Mouse (Mus musculus) forebrain, embryonic 14.5 days (tissue): ENCODE data around the gene Pak4. TPM values are rescaled to one million over a fixed set of nuclear protein-coding genes. Genes with fewer than 3 reads are reported as not detected.
"Not testable (repeated sequence)": the region's sequence is repeated elsewhere in the genome, so short reads cannot be mapped to it uniquely, and the experiment has no call there.

Experiments
- ATAC-seq: fragments of 200-750 bp; cut with Nextera tagmentation; 2 replicates; pipeline ENCODE4 v1.8.0; 2017; ENCODE audit warnings: mild to moderate bottlenecking, moderate library complexity
- DNase-seq: peaks from one replicate; pipeline ENCODE4 v3.0.0-alpha.2; 2015; ENCODE audit warnings: low spot score
- H3K27ac ChIP-seq: fragments of 300-500 bp; sonication (generic); 2 replicates; pipeline ENCODE4 v1.5.1; 2014; ENCODE audit warnings: low read depth, mild to moderate bottlenecking, control low read depth, low read length, moderate library complexity
- H3K27me3 ChIP-seq: fragments of 300-500 bp; sonication (generic); replicated peaks from 2 replicates; pipeline ENCODE4 v1.6.1; 2014; ENCODE audit warnings: low read length, control low read depth, mixed read lengths; ENCODE audit not compliant: control insufficient read depth, insufficient read depth
- H3K36me3 ChIP-seq: fragments of 300-500 bp; sonication (generic); 2 replicates; pipeline ENCODE4 v1.6.1; 2014; ENCODE audit warnings: low read length, control low read depth; ENCODE audit not compliant: control insufficient read depth, insufficient read depth
- H3K4me1 ChIP-seq: fragments of 300-500 bp; sonication (generic); 2 replicates; pipeline ENCODE4 v1.6.1; 2014; ENCODE audit warnings: antibody characterized with exemption, low read length, control low read depth; ENCODE audit not compliant: control insufficient read depth, insufficient read depth
- H3K4me2 ChIP-seq: fragments of 300-500 bp; sonication (generic); 2 replicates; pipeline ENCODE4 v1.6.1; 2014; ENCODE audit warnings: mild to moderate bottlenecking, control low read depth, low read length
- H3K4me3 ChIP-seq: fragments of 300-500 bp; sonication (generic); 2 replicates; pipeline ENCODE4 v1.5.1; 2014; ENCODE audit warnings: low read depth, low read length, control low read depth
- H3K9ac ChIP-seq: fragments of 300-500 bp; sonication (generic); 2 replicates; pipeline ENCODE4 v1.6.1; 2014; ENCODE audit warnings: mild to moderate bottlenecking, low read length, control low read depth, moderate library complexity
- H3K9me3 ChIP-seq: fragments of 300-500 bp; sonication (generic); replicated peaks from 2 replicates; pipeline ENCODE4 v1.6.1; 2016; ENCODE audit warnings: low read length, control low read depth, mixed read lengths; ENCODE audit not compliant: control insufficient read depth
- WGBS: fragments of 180-500 bp; shearing (Covaris S2); extraction: QIAGEN DNeasy Blood & Tissue Kit; methylation state at CpG from one replicate; pipeline ENCODE4 v1.1.7; 2014; 5-methylcytosine and 5-hydroxymethylcytosine counted together
- polyA plus RNA-seq: library from polyadenylated mRNA; unstranded; fragments of >200 nt; fragmentation: Nextera tagmentation; extraction: Ambion mirVana; gene quantifications from 2 replicates; pipeline ENCODE4 v1.2.1, GENCODE M21; 2014

Gene Pak4
- polyA plus RNA-seq, 1 experiment from 2014 or later: 12.6 TPM

GRCm38 (mm10) chr7:28545048-28545890 lies 52.7 kb downstream of the Pak4 start:
- no peak overlapping the region for H3K9ac ChIP-seq
- no peaks in the 10 kb centered on the region; the same call in 1 of the 2 replicates for H3K4me1 ChIP-seq
- ATAC-seq (no peak; the same call in 1 of the 2 replicates), DNase-seq (no peak)
- 24% methylated on average over 14 of the region's 14 CpGs for WGBS
- no peak overlapping the region for H3K27ac ChIP-seq
- no peaks in the 10 kb centered on the region for H3K9me3 ChIP-seq
- no peaks in the 10 kb centered on the region for H3K36me3 ChIP-seq
- H3K4me2 ChIP-seq: no peak overlapping the region
- H3K27me3 ChIP-seq: peaks cover 31% of the 10 kb centered on the region
- H3K4me3 ChIP-seq: no peak overlapping the region

GRCm38 (mm10) chr7:28544051-28544601 lies 53.9 kb downstream of the Pak4 start:
- WGBS: 5% methylated on average over 24 of the region's 27 CpGs
- no peaks in the 10 kb centered on the region for H3K9me3 ChIP-seq
- no peak overlapping the region for H3K9ac ChIP-seq
- no peak overlapping the region for H3K4me3 ChIP-seq
- DNase-seq (no peak), ATAC-seq (no peak)
- peaks cover 31% of the 10 kb centered on the region for H3K27me3 ChIP-seq
- H3K4me1 ChIP-seq: no peaks in the 10 kb centered on the region; the same call in 1 of the 2 replicates
- no peaks in the 10 kb centered on the region for H3K36me3 ChIP-seq
- H3K4me2 ChIP-seq: peak overlapping the region; percentile 28; the same call in 1 of the 2 replicates
- H3K27ac ChIP-seq: no peak overlapping the region

- no peak within 1 kb of the TSS for H3K9ac ChIP-seq
- H3K27me3 ChIP-seq: peaks cover 14% of the 10 kb centered on the region
- no peak within 1 kb of the TSS for H3K4me3 ChIP-seq
- 87% methylated on average over 4 of the region's 4 CpGs for WGBS
- no peaks in the 10 kb centered on the region for H3K4me1 ChIP-seq
- H3K9me3 ChIP-seq: no peaks in the 10 kb centered on the region
- H3K27ac ChIP-seq: no peak within 1 kb of the TSS
- no peak within 1 kb of the TSS for H3K4me2 ChIP-seq
- H3K36me3 ChIP-seq: no peaks in the 10 kb centered on the region
- ATAC-seq: no peak
- no peak for DNase-seq
These were observed 57.5 kb downstream of the Pak4 start, which contains the start of gene Sycn for GRCm38 (mm10) chr7:28540526-28540925. Sycn (plus strand) TSS chr7:28540885.

- H3K4me1 ChIP-seq, H3K4me2 ChIP-seq, H3K27ac ChIP-seq, H3K9me3 ChIP-seq, H3K36me3 ChIP-seq, H3K27me3 ChIP-seq, H3K4me3 ChIP-seq, H3K9ac ChIP-seq, DNase-seq, ATAC-seq: not testable (repeated sequence)
- WGBS: 89% methylated on average over 6 of the region's 6 CpGs
These were observed 59.1 kb downstream of the Pak4 start for GRCm38 (mm10) chr7:28538886-28539285.

- no peak overlapping the region for H3K4me2 ChIP-seq
- H3K27me3 ChIP-seq: 0 out of 2 replicates have a peak, but pooled peaks cover 4% of the 10 kb centered on the region
- WGBS: 83% methylated on average over 8 of the region's 8 CpGs
- no peak for DNase-seq
- no peaks in the 10 kb centered on the region for H3K4me1 ChIP-seq
- H3K27ac ChIP-seq: no peak overlapping the region
- H3K9me3 ChIP-seq: no peaks in the 10 kb centered on the region
- no peak overlapping the region for H3K9ac ChIP-seq
- no peak overlapping the region for H3K4me3 ChIP-seq
- no peaks in the 10 kb centered on the region for H3K36me3 ChIP-seq
- ATAC-seq: no peak
These were observed 66.0 kb downstream of the Pak4 start for GRCm38 (mm10) chr7:28532005-28532404.

GRCm38 (mm10) chr7:28527922-28528719 lies 69.9 kb downstream of the Pak4 start:
- ATAC-seq (peak; percentile 37; the same call in 1 of the 2 replicates), DNase-seq (peak; percentile 68)
- Histone ChIP-seq H3K4me3 (no peak overlapping the region), H3K4me1 (no peaks in the 10 kb centered on the region), H3K4me2 (no peak overlapping the region), H3K9me3 (no peaks in the 10 kb centered on the region), H3K36me3 (no peaks in the 10 kb centered on the region), H3K27ac (no peak overlapping the region), H3K27me3 (0 out of 2 replicates have a peak, but pooled peaks cover 4% of the 10 kb centered on the region), H3K9ac (no peak overlapping the region)
- 9% methylated on average over 19 of the region's 19 CpGs for WGBS

GRCm38 (mm10) chr7:28522536-28522935 lies 75.4 kb downstream of the Pak4 start, which contains the start of gene Ifnl3:
Ifnl3 (plus strand) TSS chr7:28522836.
- not testable (repeated sequence) for ATAC-seq, DNase-seq, H3K36me3 ChIP-seq, H3K4me1 ChIP-seq, H3K9ac ChIP-seq, H3K9me3 ChIP-seq, H3K27me3 ChIP-seq, H3K4me3 ChIP-seq, H3K4me2 ChIP-seq, H3K27ac ChIP-seq
- WGBS: 73% methylated on average over 5 of the region's 6 CpGs

DNA sequence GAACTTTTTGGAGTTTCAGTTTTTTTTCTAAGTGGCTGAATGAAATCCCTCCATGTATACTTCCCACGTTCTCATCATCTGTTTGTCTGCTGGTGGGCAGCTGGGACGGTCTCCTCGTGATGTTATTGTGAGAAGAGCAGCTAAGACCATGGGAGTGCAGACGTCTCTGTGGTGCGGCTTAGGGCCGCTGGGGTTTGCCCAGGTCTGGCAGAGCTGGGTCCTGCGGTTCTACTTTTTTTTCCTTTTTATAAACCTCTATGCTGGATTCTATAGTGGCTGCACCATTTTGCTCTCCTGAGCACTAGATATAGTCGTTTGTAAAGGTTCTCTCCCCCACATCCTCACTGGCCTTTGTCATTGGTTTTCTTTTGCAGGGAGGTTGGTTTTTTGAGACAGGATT lies 86.5 kb downstream of the Pak4 start:
- no peaks in the 10 kb centered on the region for H3K27me3 ChIP-seq
- no peak overlapping the region for H3K4me3 ChIP-seq
- H3K27ac ChIP-seq: no peak overlapping the region
- no peak overlapping the region for H3K9ac ChIP-seq
- H3K4me1 ChIP-seq: no peaks in the 10 kb centered on the region
- H3K36me3 ChIP-seq: no peaks in the 10 kb centered on the region
- DNase-seq (no peak), ATAC-seq (no peak)
- H3K4me2 ChIP-seq: no peak overlapping the region
- WGBS: 70% methylated on average over 8 of the region's 8 CpGs
- no peaks in the 10 kb centered on the region for H3K9me3 ChIP-seq
